Mouse (Mus musculus): ENCODE results near the gene Casp7. TPM values are rescaled to one million over a fixed set of nuclear protein-coding genes. Genes with fewer than 3 reads are reported as not detected.
"Not testable (repeated sequence)": the region's sequence is repeated elsewhere in the genome, so short reads cannot be mapped to it uniquely, and the experiment has no call there.

Casp7 gene
- 16.0 and 18.3 TPM in 2 replicates for polyA plus RNA-seq (2015; fragmentation: Nextera tagmentation; extraction: Ambion mirVana)

GRCm38 (mm10) chr19:56396669-56397621, at the start of gene Casp7:
Gene Casp7 (plus strand): TSS chr19:56397129.
- H3K4me2 ChIP-seq: peak within 1 kb of the TSS; percentile 96
- under 1% methylated on average over 75 of the region's 78 CpGs for WGBS

GRCm38 (mm10) chr19:56349295-56349694, 47.6 kb upstream of the Casp7 start:
- Histone ChIP-seq H3K36me3 (no peaks in the 10 kb centered on the region), H3K9me3 (no peaks in the 10 kb centered on the region), H3K27ac (no peak overlapping the region), H3K4me3 (no peak overlapping the region), H3K27me3 (peaks cover 14% of the 10 kb centered on the region; the same call in 1 of the 2 replicates), H3K4me1 (replicated peaks) (peaks cover 13% of the 10 kb centered on the region), H3K4me2 (no peak overlapping the region), H3K9ac (no peak overlapping the region)
- WGBS: 42% methylated on average over 6 of the region's 6 CpGs
- no peak for ATAC-seq (ENCODE audit: low FRiP score)

More at GRCm38 (mm10) chr19:56396669-56397621, at the start of gene Casp7:
- ATAC-seq (ENCODE audit: low FRiP score): peak; percentile 65
- H3K9ac ChIP-seq: peak within 1 kb of the TSS; percentile 82
- H3K27me3 ChIP-seq: peaks cover 74% of the 10 kb centered on the region
- H3K4me1 ChIP-seq (replicated peaks): peaks cover 21% of the 10 kb centered on the region
- H3K36me3 ChIP-seq: no peaks in the 10 kb centered on the region
- peak within 1 kb of the TSS; percentile 64 for H3K4me3 ChIP-seq
- H3K27ac ChIP-seq: peak within 1 kb of the TSS; percentile 58; the same call in 1 of the 2 replicates
- no peaks in the 10 kb centered on the region for H3K9me3 ChIP-seq

- Histone ChIP-seq H3K9ac (no peak overlapping the region), H3K27me3 (no peaks in the 10 kb centered on the region), H3K27ac (no peak overlapping the region), H3K36me3 (no peaks in the 10 kb centered on the region), H3K4me2 (no peak overlapping the region), H3K4me1 (replicated peaks) (peaks cover 5% of the 10 kb centered on the region; the same call in 1 of the 2 replicates), H3K9me3 (no peaks in the 10 kb centered on the region), H3K4me3 (no peak overlapping the region)
- 91% methylated on average over 10 of the region's 10 CpGs for WGBS
- ATAC-seq (ENCODE audit: low FRiP score): no peak
These were observed 43.2 kb upstream of the Casp7 start for GRCm38 (mm10) chr19:56353689-56354088.

GRCm38 (mm10) chr19:56355201-56355600, 41.7 kb upstream of the Casp7 start:
- Histone ChIP-seq H3K4me2 (no peak overlapping the region), H3K9ac (no peak overlapping the region), H3K9me3 (no peaks in the 10 kb centered on the region), H3K36me3 (no peaks in the 10 kb centered on the region), H3K4me1 (replicated peaks) (peaks cover 4% of the 10 kb centered on the region; the same call in 1 of the 2 replicates), H3K4me3 (no peak overlapping the region), H3K27me3 (no peaks in the 10 kb centered on the region), H3K27ac (no peak overlapping the region)
- WGBS: 91% methylated on average over 12 of the region's 12 CpGs
- no peak for ATAC-seq (ENCODE audit: low FRiP score)

GRCm38 (mm10) chr19:56356480-56357373, 40.2 kb upstream of the Casp7 start:
- 44% methylated on average over 17 of the region's 17 CpGs for WGBS
- Histone ChIP-seq H3K4me1 (replicated peaks) (no peaks in the 10 kb centered on the region; the same call in 1 of the 2 replicates), H3K4me2 (no peak overlapping the region), H3K27me3 (no peaks in the 10 kb centered on the region), H3K27ac (no peak overlapping the region), H3K9me3 (no peaks in the 10 kb centered on the region), H3K4me3 (no peak overlapping the region), H3K36me3 (no peaks in the 10 kb centered on the region), H3K9ac (no peak overlapping the region)
- no peak for ATAC-seq (ENCODE audit: low FRiP score)

- not testable (repeated sequence) for H3K4me2 ChIP-seq; H3K4me1 ChIP-seq (replicated peaks); ATAC-seq (ENCODE audit: low FRiP score); H3K9ac ChIP-seq; H3K27me3 ChIP-seq; H3K4me3 ChIP-seq; H3K9me3 ChIP-seq; H3K27ac ChIP-seq; H3K36me3 ChIP-seq
- 86% methylated on average over 2 of the region's 2 CpGs for WGBS
These were observed 39.6 kb upstream of the Casp7 start for GRCm38 (mm10) chr19:56357374-56357708.

- Histone ChIP-seq H3K9me3 (no peaks in the 10 kb centered on the region), H3K4me3 (no peak overlapping the region), H3K27me3 (no peaks in the 10 kb centered on the region), H3K36me3 (no peaks in the 10 kb centered on the region), H3K4me1 (replicated peaks) (no peaks in the 10 kb centered on the region; the same call in 1 of the 2 replicates), H3K4me2 (no peak overlapping the region), H3K27ac (no peak overlapping the region), H3K9ac (no peak overlapping the region)
- WGBS: 77% methylated on average over 2 of the region's 2 CpGs
- ATAC-seq (ENCODE audit: low FRiP score): no peak
These were observed 38.0 kb upstream of the Casp7 start for GRCm38 (mm10) chr19:56358890-56359289.

GRCm38 (mm10) chr19:56363721-56364460, 33.0 kb upstream of the Casp7 start:
- no peaks in the 10 kb centered on the region for H3K4me1 ChIP-seq (replicated peaks)
- H3K36me3 ChIP-seq: no peaks in the 10 kb centered on the region
- no peak for ATAC-seq (ENCODE audit: low FRiP score)
- no peaks in the 10 kb centered on the region for H3K9me3 ChIP-seq
- no peaks in the 10 kb centered on the region for H3K27me3 ChIP-seq
- no peak overlapping the region for H3K9ac ChIP-seq
- no peak overlapping the region for H3K4me2 ChIP-seq
- H3K27ac ChIP-seq: no peak overlapping the region
- H3K4me3 ChIP-seq: no peak overlapping the region
- WGBS: 69% methylated on average over 15 of the region's 15 CpGs

GRCm38 (mm10) chr19:56364563-56364962, 32.4 kb upstream of the Casp7 start:
- H3K27me3 ChIP-seq: no peaks in the 10 kb centered on the region
- H3K4me2 ChIP-seq: no peak overlapping the region
- 91% methylated on average over 8 of the region's 8 CpGs for WGBS
- H3K9me3 ChIP-seq: no peaks in the 10 kb centered on the region
- H3K27ac ChIP-seq: no peak overlapping the region
- H3K36me3 ChIP-seq: no peaks in the 10 kb centered on the region
- ATAC-seq (ENCODE audit: low FRiP score): no peak
- H3K4me1 ChIP-seq (replicated peaks): no peaks in the 10 kb centered on the region
- H3K9ac ChIP-seq: no peak overlapping the region
- H3K4me3 ChIP-seq: no peak overlapping the region

GRCm38 (mm10) chr19:56366168-56366567, 30.8 kb upstream of the Casp7 start:
- H3K4me2 ChIP-seq: no peak overlapping the region
- no peak overlapping the region for H3K27ac ChIP-seq
- no peaks in the 10 kb centered on the region for H3K36me3 ChIP-seq
- no peak overlapping the region for H3K9ac ChIP-seq
- no peak for ATAC-seq (ENCODE audit: low FRiP score)
- H3K27me3 ChIP-seq: no peaks in the 10 kb centered on the region
- H3K4me3 ChIP-seq: no peak overlapping the region
- no peaks in the 10 kb centered on the region for H3K9me3 ChIP-seq
- H3K4me1 ChIP-seq (replicated peaks): no peaks in the 10 kb centered on the region
- 72% methylated on average over 11 of the region's 11 CpGs for WGBS

- Histone ChIP-seq H3K9ac (no peak overlapping the region), H3K36me3 (no peaks in the 10 kb centered on the region), H3K27me3 (no peaks in the 10 kb centered on the region), H3K4me1 (replicated peaks) (no peaks in the 10 kb centered on the region), H3K4me2 (no peak overlapping the region), H3K4me3 (no peak overlapping the region), H3K27ac (no peak overlapping the region), H3K9me3 (no peaks in the 10 kb centered on the region)
- ATAC-seq (ENCODE audit: low FRiP score): no peak
- WGBS: 83% methylated on average over 9 of the region's 9 CpGs
These were observed 30.3 kb upstream of the Casp7 start for GRCm38 (mm10) chr19:56366625-56367024.

GRCm38 (mm10) chr19:56367778-56368177, 29.2 kb upstream of the Casp7 start:
- no peaks in the 10 kb centered on the region for H3K9me3 ChIP-seq
- no peaks in the 10 kb centered on the region for H3K36me3 ChIP-seq
- WGBS: 88% methylated on average over 7 of the region's 7 CpGs
- H3K4me2 ChIP-seq: no peak overlapping the region
- no peak overlapping the region for H3K27ac ChIP-seq
- no peaks in the 10 kb centered on the region for H3K27me3 ChIP-seq
- ATAC-seq (ENCODE audit: low FRiP score): no peak
- H3K4me3 ChIP-seq: no peak overlapping the region
- no peak overlapping the region for H3K9ac ChIP-seq
- H3K4me1 ChIP-seq (replicated peaks): no peaks in the 10 kb centered on the region
